Mouse (Mus musculus) small intestine, adult 2 months (tissue): ENCODE results near the gene Mtch1.
A peak's percentile ranks its signal among the peaks of the same experiment; 100 is the strongest.

Source experiments
- CTCF ChIP-seq: fragments of 200-500 bp; IDR thresholded peaks from 2 replicates; pipeline ENCODE4 v1.5.1; 2012; ENCODE audit warnings: low read depth, mild to moderate bottlenecking, control low read depth, inconsistent platforms, low read length, moderate library complexity, mixed read lengths; ENCODE audit not compliant: insufficient replicate concordance, insufficient read length; ENCODE audit errors: extremely low read depth
- POLR2A ChIP-seq: fragments of 200-500 bp; IDR thresholded peaks from 2 replicates; pipeline ENCODE4 v1.6.1; 2012; ENCODE audit warnings: low read depth, mild to moderate bottlenecking, control low read depth, inconsistent platforms, low read length, moderate library complexity

DNA sequence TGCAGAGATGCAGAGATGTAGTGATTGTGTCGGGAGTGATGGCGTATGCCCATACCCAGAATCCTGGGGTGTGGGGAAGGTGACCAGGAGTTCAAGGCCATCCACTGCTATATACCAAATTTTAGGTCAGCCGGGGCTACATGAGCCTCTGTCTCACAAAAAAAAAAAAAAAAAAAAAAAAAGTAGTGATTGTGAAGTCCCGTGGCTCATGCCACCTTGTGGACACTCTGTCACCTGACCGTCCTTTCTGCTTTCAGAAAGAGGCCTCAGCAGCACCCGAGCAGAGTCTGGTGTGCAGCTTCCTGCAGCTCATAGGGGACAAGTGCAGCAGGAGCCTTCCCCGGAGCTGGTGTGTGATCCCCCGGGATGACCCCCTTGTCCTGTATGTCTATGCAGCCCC lies 30.3 kb upstream of the Mtch1 start:
- TF ChIP-seq CTCF = peak; percentile 25; the same call in 1 of the 2 replicates
- TF ChIP-seq POLR2A = no peak
